Mouse (Mus musculus) kidney, adult 2 months (tissue): ENCODE data around the gene S100a5. TPM values are rescaled to one million over a fixed set of nuclear protein-coding genes. Genes with fewer than 3 reads are reported as not detected.

Experiments
- DNase-seq: peaks from one replicate; pipeline ENCODE4 v3.0.0; 2021
- H3K27ac ChIP-seq: fragments of 200-500 bp; 2 replicates; pipeline ENCODE4 v1.5.1; 2012; ENCODE audit warnings: low read depth, low read length, control low read depth, inconsistent platforms; ENCODE audit not compliant: insufficient read depth
- H3K27me3 ChIP-seq: fragments of 200-500 bp; replicated peaks from 2 replicates; pipeline ENCODE4 v1.6.1; 2012; ENCODE audit warnings: mild to moderate bottlenecking, moderate library complexity, low read length, inconsistent platforms; ENCODE audit not compliant: control insufficient read depth, insufficient read depth
- H3K36me3 ChIP-seq: fragments of 200-500 bp; 2 replicates; pipeline ENCODE4 v1.6.1; 2012; ENCODE audit warnings: mild to moderate bottlenecking, moderate library complexity, low read length, inconsistent platforms; ENCODE audit not compliant: control insufficient read depth, insufficient read depth
- H3K4me1 ChIP-seq: fragments of 200-500 bp; 2 replicates; pipeline ENCODE4 v1.6.1; 2011; ENCODE audit warnings: low read length; ENCODE audit not compliant: control insufficient read depth, insufficient read depth
- H3K4me3 ChIP-seq: fragments of 200-500 bp; 2 replicates; pipeline ENCODE4 v1.5.1; 2011; ENCODE audit warnings: mild to moderate bottlenecking, low read depth, low read length, control low read depth; ENCODE audit not compliant: insufficient read depth
- CTCF ChIP-seq: fragments of 200-500 bp; conservative IDR thresholded peaks from 2 replicates; pipeline ENCODE4 v1.5.1; 2011; ENCODE audit warnings: low read depth, mild to moderate bottlenecking, control low read depth, low read length, moderate library complexity, mixed read lengths; ENCODE audit not compliant: insufficient read depth, insufficient read length
- POLR2A ChIP-seq: fragments of 200-500 bp; IDR thresholded peaks from one replicate; pipeline ENCODE4 v1.6.1; 2011; ENCODE audit warnings: low read depth, low read length, control low read depth
- WGBS: fragments of 180-500 bp; shearing (Covaris S2); methylation state at CpG from one replicate; pipeline ENCODE4 v1.1.7; 2018; 5-methylcytosine and 5-hydroxymethylcytosine counted together
- polyA plus RNA-seq: library from polyadenylated mRNA; depleted of rRNA; stranded (reverse); fragments of >200 nt; gene quantifications from 2 replicates; pipeline ENCODE4 v1.2.3, GENCODE M21; 2012

S100a5 gene
- polyA plus RNA-seq, 1 experiment = not detected

DNA sequence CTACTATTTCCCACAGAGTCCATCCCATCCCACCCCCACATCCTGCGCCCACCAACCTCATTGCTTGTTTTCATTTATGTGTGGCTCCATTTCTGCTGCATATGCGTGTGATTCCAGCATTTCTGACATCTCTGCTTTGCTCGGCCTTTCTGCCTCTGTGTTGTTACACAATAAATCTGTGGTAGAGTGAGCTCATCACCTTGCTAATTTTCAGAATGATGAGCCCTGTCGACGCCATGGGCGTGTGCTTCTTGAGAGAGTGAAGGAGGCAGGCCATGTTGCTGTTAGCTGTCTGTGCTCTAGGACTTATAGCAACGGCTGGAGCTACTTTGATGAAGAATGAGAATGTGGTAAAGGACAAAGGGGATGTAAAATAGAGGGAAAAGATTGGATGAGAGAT lies 32.7 kb downstream of the S100a5 start:
- 85% methylated on average over 7 of the region's 7 CpGs for WGBS
- H3K27me3 ChIP-seq = no peaks in the 10 kb centered on the region

DNA sequence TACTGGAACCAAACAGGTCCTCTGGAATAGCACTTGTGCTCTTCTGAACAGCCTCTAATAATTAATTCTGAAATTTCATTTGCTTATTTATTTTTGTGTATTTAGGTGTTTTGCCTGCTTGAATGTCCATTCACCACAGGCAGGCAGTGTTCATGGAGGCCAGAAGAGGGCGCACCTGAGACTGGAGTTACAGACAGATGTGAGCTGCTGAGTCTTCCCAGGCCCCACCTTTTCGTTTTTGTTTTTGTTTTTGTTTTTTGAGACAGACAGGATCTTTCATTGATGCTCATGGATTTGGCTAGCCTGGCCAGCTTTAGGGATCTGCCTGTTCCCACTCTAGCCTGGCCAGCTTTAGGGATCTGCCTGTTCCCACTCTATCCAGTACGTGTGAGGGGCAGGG lies 35.9 kb downstream of the S100a5 start:
- no peaks in the 10 kb centered on the region for H3K27me3 ChIP-seq
- no peak overlapping the region for H3K27ac ChIP-seq
- H3K36me3 ChIP-seq = no peaks in the 10 kb centered on the region
- peak; percentile 69 for DNase-seq
- H3K4me1 ChIP-seq = no peaks in the 10 kb centered on the region
- TF ChIP-seq CTCF = peak; percentile 74
- TF ChIP-seq POLR2A = no peak
- H3K4me3 ChIP-seq = no peak overlapping the region
- 48% methylated on average over 3 of the region's 3 CpGs for WGBS

More for the DNA sequence above, 32.7 kb downstream of the S100a5 start:
- Histone ChIP-seq H3K36me3 (no peaks in the 10 kb centered on the region), H3K4me3 (no peak overlapping the region), H3K27ac (no peak overlapping the region), H3K4me1 (no peaks in the 10 kb centered on the region)
- no peak for TF ChIP-seq CTCF
- no peak for TF ChIP-seq POLR2A
- no peak for DNase-seq

GRCm38 (mm10) chr3:90647291-90647690 lies 39.0 kb downstream of the S100a5 start:
- H3K27ac ChIP-seq = no peak overlapping the region
- H3K27me3 ChIP-seq = no peaks in the 10 kb centered on the region
- 85% methylated on average over 1 of the region's 1 CpGs for WGBS
- H3K36me3 ChIP-seq = no peaks in the 10 kb centered on the region
- H3K4me1 ChIP-seq = no peaks in the 10 kb centered on the region
- DNase-seq = no peak
- no peak for TF ChIP-seq POLR2A
- TF ChIP-seq CTCF = no peak
- H3K4me3 ChIP-seq = no peak overlapping the region

DNA sequence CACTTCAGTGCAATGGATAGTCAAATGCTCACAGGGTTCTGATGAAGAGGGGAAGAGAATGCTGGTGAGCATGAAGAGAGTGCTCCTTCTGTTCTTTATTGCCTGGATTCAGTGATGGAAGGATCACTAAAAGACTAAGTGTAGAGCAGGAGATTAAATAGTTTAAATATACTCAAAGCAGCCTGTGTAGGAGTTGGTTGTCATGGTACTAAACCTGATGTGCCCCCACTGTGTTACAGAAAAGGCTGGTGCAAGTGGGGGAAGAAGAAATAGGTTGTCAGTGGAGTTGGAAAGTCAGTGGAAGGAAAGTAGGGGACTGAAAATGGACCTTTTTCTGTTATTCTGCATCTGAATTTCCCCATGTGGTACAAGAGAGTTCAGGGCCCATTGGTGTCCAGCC lies 40.7 kb downstream of the S100a5 start:
- Histone ChIP-seq H3K27me3 (no peaks in the 10 kb centered on the region), H3K4me1 (no peaks in the 10 kb centered on the region), H3K36me3 (no peaks in the 10 kb centered on the region), H3K4me3 (no peak overlapping the region), H3K27ac (no peak overlapping the region)
- TF ChIP-seq POLR2A (no peak), CTCF (no peak)
- DNase-seq = no peak

DNA sequence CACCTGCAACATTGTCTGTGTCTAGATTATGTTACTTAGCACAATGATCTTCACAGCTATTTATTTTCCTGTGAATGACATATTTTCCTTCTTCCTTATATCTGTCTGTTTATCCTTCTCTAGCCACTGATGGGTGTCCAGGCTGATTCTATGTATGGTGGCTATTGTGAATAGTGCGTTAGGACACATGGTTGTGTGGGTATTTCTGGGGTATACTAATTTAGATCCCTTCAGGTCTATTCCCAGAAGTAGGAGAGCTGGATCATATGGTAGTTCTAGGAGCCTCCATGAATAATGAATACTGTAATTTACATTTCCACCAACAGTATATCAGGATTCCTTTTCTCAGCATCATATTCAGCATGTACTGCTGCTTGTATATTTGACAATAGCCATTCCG lies 41.5 kb downstream of the S100a5 start:
- Histone ChIP-seq H3K4me1 (no peaks in the 10 kb centered on the region), H3K36me3 (no peaks in the 10 kb centered on the region), H3K4me3 (no peak overlapping the region), H3K27ac (no peak overlapping the region), H3K27me3 (no peaks in the 10 kb centered on the region)
- 97% methylated on average over 2 of the region's 2 CpGs for WGBS
- DNase-seq = no peak
- no peak for TF ChIP-seq POLR2A
- no peak for TF ChIP-seq CTCF

GRCm38 (mm10) chr3:90652878-90653508 lies 44.7 kb downstream of the S100a5 start:
- DNase-seq = peak; percentile 73

DNA sequence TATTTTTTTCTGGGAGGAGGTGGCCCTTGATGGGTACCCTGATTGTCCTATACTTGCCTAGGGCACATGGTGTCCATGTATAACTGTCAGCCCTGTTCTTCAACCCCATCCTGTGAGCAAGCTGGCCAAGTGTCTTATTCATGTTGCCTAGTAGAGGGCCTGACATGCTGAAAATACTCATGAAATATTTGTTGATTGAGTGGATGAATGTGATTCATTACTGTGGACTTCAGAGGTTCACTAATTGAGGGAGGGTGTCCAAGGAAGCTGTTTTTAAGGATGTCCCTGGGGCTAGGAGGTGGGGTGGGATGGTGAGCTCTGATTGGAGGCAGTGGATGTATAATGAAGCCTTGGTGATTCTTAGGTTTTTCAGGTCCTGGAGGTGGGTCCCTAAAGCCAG lies 45.4 kb downstream of the S100a5 start, which contains the start of gene S100a7a:
Gene S100a7a (plus strand): TSS at position 301 of the 400 bp plus-strand sequence.
- Histone ChIP-seq H3K27me3 (no peaks in the 10 kb centered on the region), H3K27ac (no peak within 1 kb of the TSS), H3K36me3 (no peaks in the 10 kb centered on the region), H3K4me3 (no peak within 1 kb of the TSS), H3K4me1 (no peaks in the 10 kb centered on the region)
- no peak for DNase-seq
- TF ChIP-seq POLR2A = no peak
- TF ChIP-seq CTCF = no peak

More at GRCm38 (mm10) chr3:90652878-90653508, 44.7 kb downstream of the S100a5 start:
- no peak for TF ChIP-seq POLR2A
- peak; percentile 79 for TF ChIP-seq CTCF
- Histone ChIP-seq H3K36me3 (no peaks in the 10 kb centered on the region), H3K27me3 (no peaks in the 10 kb centered on the region), H3K4me1 (no peaks in the 10 kb centered on the region), H3K4me3 (no peak overlapping the region), H3K27ac (no peak overlapping the region)
- 36% methylated on average over 5 of the region's 5 CpGs for WGBS
